Mouse (Mus musculus) limb, embryonic 14.5 days (tissue): Measurements from ENCODE around the gene Rnf126. TPM values are rescaled to one million over a fixed set of nuclear protein-coding genes. Genes with fewer than 3 reads are reported as not detected.

Experiments used
- ATAC-seq: fragments of 200-750 bp; cut with Nextera tagmentation; 2 replicates; pipeline ENCODE4 v1.8.0; 2017; ENCODE audit warnings: low read depth, moderate number of reproducible peaks, moderate TSS enrichment; ENCODE audit not compliant: low FRiP score
- DNase-seq: peaks from one replicate; pipeline ENCODE4 v3.0.0-alpha.2; 2015; ENCODE audit warnings: low spot score
- H3K27ac ChIP-seq: fragments of 300-500 bp; sonication (generic); replicated peaks from 2 replicates; pipeline ENCODE4 v1.5.1; 2014; ENCODE audit warnings: low read depth, mild to moderate bottlenecking, low read length, moderate library complexity, mixed read lengths
- H3K27me3 ChIP-seq: fragments of 300-500 bp; sonication (generic); 2 replicates; pipeline ENCODE4 v1.6.1; 2014; ENCODE audit warnings: low read length, mixed read lengths; ENCODE audit not compliant: control insufficient read depth, insufficient read depth
- H3K36me3 ChIP-seq: fragments of 300-500 bp; sonication (generic); 2 replicates; pipeline ENCODE4 v1.6.1; 2014; ENCODE audit warnings: mild to moderate bottlenecking, low read length, moderate library complexity, mixed read lengths; ENCODE audit not compliant: control insufficient read depth, insufficient read depth
- H3K4me1 ChIP-seq: fragments of 300-500 bp; sonication (generic); 2 replicates; pipeline ENCODE4 v1.6.1; 2014; ENCODE audit warnings: antibody characterized with exemption, low read length, mixed read lengths; ENCODE audit not compliant: control insufficient read depth, insufficient read depth
- H3K4me2 ChIP-seq: fragments of 300-500 bp; sonication (generic); replicated peaks from 2 replicates; pipeline ENCODE4 v1.6.1; 2014; ENCODE audit warnings: low read depth, mild to moderate bottlenecking, low read length, moderate library complexity; ENCODE audit not compliant: severe bottlenecking
- H3K4me3 ChIP-seq: fragments of 300-500 bp; sonication (generic); replicated peaks from 2 replicates; pipeline ENCODE4 v1.5.1; 2014; ENCODE audit warnings: low read length
- H3K9ac ChIP-seq: fragments of 300-500 bp; sonication (generic); 2 replicates; pipeline ENCODE4 v1.6.1; 2014; ENCODE audit warnings: mild to moderate bottlenecking, low read depth, low read length, moderate library complexity; ENCODE audit not compliant: severe bottlenecking
- H3K9me3 ChIP-seq: fragments of 300-500 bp; sonication (generic); 2 replicates; pipeline ENCODE4 v1.6.1; 2016; ENCODE audit warnings: low read length; ENCODE audit not compliant: control insufficient read depth
- POLR2A ChIP-seq: fragments of 200-500 bp; IDR thresholded peaks from 2 replicates; pipeline ENCODE4 v1.8.0; 2012; ENCODE audit warnings: inconsistent platforms, mild to moderate bottlenecking, moderate library complexity, borderline replicate concordance; ENCODE audit not compliant: insufficient read depth, insufficient read length; ENCODE audit errors: extremely low read depth
- WGBS: fragments of 180-500 bp; shearing (Covaris S2); extraction: QIAGEN DNeasy Blood & Tissue Kit; methylation state at CpG from one replicate; pipeline ENCODE4 v1.1.7; 2014; 5-methylcytosine and 5-hydroxymethylcytosine counted together
- polyA plus RNA-seq, 2 experiments: library from polyadenylated mRNA; depleted of rRNA in 1 of 2; stranded (reverse) in 1 of 2; unstranded in 1 of 2; fragments of >200 nt; fragmentation: Nextera tagmentation in 1 of 2; extraction: Ambion mirVana in 1 of 2; gene quantifications; 2 replicates each; pipeline versions ENCODE4 v1.2.1 to v1.2.3; 2012 to 2014

The Rnf126 gene
- polyA plus RNA-seq, 2 experiments, result 100 to 176 TPM

DNA sequence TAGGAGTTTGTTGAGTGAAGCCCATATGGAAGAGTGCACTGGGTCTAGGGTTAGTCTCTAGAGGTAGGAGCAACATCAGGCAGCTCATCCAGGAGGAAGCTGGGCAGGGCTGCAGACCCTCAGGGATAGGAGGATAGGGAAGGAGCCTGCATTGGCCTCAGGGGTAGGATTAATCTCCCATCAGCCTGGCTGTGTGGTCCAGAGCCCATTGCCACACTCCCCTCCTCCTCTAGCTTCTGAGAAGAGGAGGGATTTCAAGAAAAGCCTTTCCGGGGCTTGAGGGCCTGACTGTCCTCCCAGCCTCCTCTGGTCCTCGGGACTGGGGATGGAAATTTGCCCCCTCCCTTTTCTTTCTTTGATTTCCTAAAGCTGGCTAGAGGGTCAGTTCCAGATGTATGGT lies 12.4 kb upstream of the Rnf126 start:
- no peak for TF ChIP-seq POLR2A
- H3K4me1 ChIP-seq, result peaks cover 22% of the 10 kb centered on the region
- no peak overlapping the region for H3K4me2 ChIP-seq
- H3K36me3 ChIP-seq, result no peaks in the 10 kb centered on the region
- no peaks in the 10 kb centered on the region for H3K27me3 ChIP-seq
- DNase-seq (no peak), ATAC-seq (no peak)
- H3K27ac ChIP-seq, result no peak overlapping the region
- no peak overlapping the region for H3K9ac ChIP-seq
- no peaks in the 10 kb centered on the region for H3K9me3 ChIP-seq
- 11% methylated on average over 2 of the region's 2 CpGs for WGBS
- H3K4me3 ChIP-seq, result no peak overlapping the region

DNA sequence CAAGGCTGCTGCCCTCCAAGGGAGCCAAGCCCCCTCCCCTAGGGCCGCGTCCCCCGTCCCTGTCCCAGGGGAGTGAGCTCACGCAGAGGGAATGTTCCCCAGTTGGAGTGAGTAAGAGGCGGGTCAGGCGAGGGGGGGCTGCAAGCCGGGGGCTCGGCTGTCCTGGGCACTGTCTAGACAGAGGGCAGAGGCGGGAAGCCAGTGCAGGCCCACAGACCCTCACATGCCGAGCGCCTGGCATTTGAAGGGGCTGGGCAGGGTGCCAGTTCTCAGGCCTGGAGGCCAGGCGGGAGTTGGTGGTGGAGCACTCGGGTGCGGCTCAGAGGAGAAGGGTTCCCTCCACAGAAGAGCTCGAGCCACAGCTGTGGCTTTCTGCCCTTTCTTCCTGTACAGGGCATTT lies 11.3 kb upstream of the Rnf126 start:
- Histone ChIP-seq H3K27ac (no peak overlapping the region), H3K9ac (no peak overlapping the region)
- peak; percentile 25 for DNase-seq

DNA sequence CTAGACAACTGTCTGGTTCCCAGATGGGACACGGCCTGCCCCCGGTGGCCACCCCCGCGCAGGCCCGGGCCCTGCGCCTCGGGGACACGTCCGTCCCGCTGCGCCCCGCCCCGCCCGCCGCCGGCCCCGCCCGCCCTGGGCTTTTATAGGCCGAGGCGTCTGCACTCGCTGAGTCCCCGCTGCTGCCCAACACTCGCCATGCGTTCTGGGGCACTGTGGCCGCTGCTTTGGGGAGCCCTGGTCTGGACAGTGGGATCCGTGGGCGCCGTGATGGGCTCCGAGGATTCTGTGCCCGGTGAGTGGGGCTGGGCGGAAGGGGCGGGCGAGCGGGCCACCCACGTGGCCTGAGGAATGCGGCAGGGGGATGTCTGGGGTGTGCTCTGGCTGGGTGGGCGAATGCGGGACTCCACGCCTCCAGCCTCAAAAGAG lies 10.4 kb upstream of the Rnf126 start, which contains the start of gene Fstl3:
Gene Fstl3 (plus strand): TSS at position 170 of the 429 bp plus-strand sequence.
- no peaks in the 10 kb centered on the region for H3K36me3 ChIP-seq
- ATAC-seq, result no peak
- peak within 1 kb of the TSS; percentile 78 for H3K4me2 ChIP-seq
- H3K4me3 ChIP-seq, result peak within 1 kb of the TSS; percentile 47
- H3K27ac ChIP-seq, result no peak within 1 kb of the TSS
- H3K9ac ChIP-seq, result peak within 1 kb of the TSS; percentile 68
- no peaks in the 10 kb centered on the region for H3K9me3 ChIP-seq
- no peaks in the 10 kb centered on the region for H3K27me3 ChIP-seq
- no peak for DNase-seq
- peaks cover 22% of the 10 kb centered on the region for H3K4me1 ChIP-seq
- no peak for TF ChIP-seq POLR2A
- under 1% methylated on average over 35 of the region's 39 CpGs for WGBS

More for the DNA sequence above, 11.3 kb upstream of the Rnf126 start:
- Histone ChIP-seq H3K4me3 (peak overlapping the region; percentile 47; the same call in 1 of the 2 replicates), H3K4me1 (peaks cover 22% of the 10 kb centered on the region), H3K36me3 (no peaks in the 10 kb centered on the region), H3K9me3 (no peaks in the 10 kb centered on the region), H3K4me2 (peak overlapping the region; percentile 78), H3K27me3 (no peaks in the 10 kb centered on the region)
- ATAC-seq, result no peak
- TF ChIP-seq POLR2A, result no peak
- WGBS, result 4% methylated on average over 14 of the region's 15 CpGs

DNA sequence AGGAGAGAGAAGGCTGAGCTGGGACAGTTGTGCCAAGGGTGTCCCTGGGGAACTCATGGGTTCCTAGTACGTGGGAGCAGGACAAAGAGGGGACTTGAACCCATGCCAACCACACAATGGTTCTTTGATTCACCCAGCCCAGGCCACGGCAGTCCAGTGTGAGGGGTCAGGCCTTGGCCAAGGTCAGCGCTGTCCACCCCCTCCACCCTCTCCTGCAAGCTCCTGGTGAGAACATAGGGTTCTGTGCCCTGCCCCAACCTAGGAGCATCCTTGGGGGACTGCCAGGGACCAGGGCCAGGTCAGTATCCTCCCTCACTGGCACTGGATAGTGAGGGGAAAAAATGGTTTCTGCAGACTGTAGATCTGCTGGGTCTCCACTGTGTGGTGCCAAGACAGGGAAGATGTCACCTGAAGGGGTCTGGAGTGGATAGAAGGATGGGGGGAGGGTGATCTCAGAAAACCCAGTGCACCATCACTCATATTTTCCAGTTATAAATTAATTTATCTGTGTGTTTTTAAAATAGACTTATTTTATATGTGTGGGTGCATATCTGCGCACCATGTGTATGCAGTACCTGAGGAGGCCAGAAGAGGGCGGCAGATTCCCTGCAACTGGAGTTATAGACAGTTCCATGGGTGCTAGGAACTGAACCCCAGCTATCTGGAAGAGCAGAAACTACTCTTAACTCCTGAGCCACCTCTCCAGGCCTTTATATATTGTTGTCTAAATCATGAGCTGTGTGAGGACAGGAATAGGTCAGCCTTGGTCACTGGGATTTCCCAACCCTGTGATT lies 7.9 kb upstream of the Rnf126 start:
- no peaks in the 10 kb centered on the region for H3K36me3 ChIP-seq
- no peak overlapping the region for H3K4me3 ChIP-seq
- ATAC-seq (no peak), DNase-seq (no peak)
- H3K9ac ChIP-seq, result no peak overlapping the region
- no peak overlapping the region for H3K4me2 ChIP-seq
- WGBS, result 72% methylated on average over 5 of the region's 5 CpGs
- no peak for TF ChIP-seq POLR2A
- no peaks in the 10 kb centered on the region for H3K9me3 ChIP-seq
- peaks cover 15% of the 10 kb centered on the region for H3K4me1 ChIP-seq
- no peak overlapping the region for H3K27ac ChIP-seq
- H3K27me3 ChIP-seq, result no peaks in the 10 kb centered on the region

DNA sequence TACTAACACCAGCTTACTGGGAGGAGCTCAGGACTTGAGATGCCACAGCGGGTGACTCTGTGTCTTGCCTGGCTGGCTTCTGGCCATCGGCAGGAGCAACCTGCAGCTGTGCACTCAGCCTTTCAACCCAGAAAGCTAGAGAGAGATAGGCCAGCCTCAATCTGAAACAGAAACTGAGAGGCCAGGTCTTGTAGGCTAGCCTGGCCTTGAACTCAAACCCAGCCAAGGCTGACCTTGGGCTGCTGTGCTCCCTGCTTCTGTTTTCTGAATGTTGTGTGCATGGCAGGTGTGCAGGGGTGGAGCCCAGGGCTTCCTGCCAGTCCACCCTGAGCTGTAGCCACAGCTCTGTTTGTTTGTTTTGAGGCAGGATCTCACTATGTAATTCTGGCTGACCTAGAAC lies 6.5 kb upstream of the Rnf126 start:
- ATAC-seq (no peak), DNase-seq (no peak)
- H3K4me2 ChIP-seq, result no peak overlapping the region
- H3K4me1 ChIP-seq, result peaks cover 15% of the 10 kb centered on the region
- 90% methylated on average over 2 of the region's 2 CpGs for WGBS
- no peak overlapping the region for H3K4me3 ChIP-seq
- H3K9ac ChIP-seq, result no peak overlapping the region
- no peaks in the 10 kb centered on the region for H3K9me3 ChIP-seq
- H3K27me3 ChIP-seq, result no peaks in the 10 kb centered on the region
- no peaks in the 10 kb centered on the region for H3K36me3 ChIP-seq
- H3K27ac ChIP-seq, result no peak overlapping the region
- TF ChIP-seq POLR2A, result no peak
